Mouse (Mus musculus) common myeloid progenitor, adult 5-6 weeks (primary cell): ENCODE results near the gene Impdh2. TPM values are rescaled to one million over a fixed set of nuclear protein-coding genes. Genes with fewer than 3 reads are reported as not detected.
"Not testable (repeated sequence)": the region's sequence is repeated elsewhere in the genome, so short reads cannot be mapped to it uniquely, and the experiment has no call there.

Experiments used
- ATAC-seq: replicated peaks from 2 replicates; pipeline ENCODE4 v1.8.0; 2016; ENCODE audit warnings: low read depth, mild to moderate bottlenecking, moderate TSS enrichment, inconsistent platforms; ENCODE audit not compliant: poor library complexity, severe bottlenecking
- total RNA-seq: library from RNA; stranded (forward); fragments of 200-1000, 187-1606 nt; gene quantifications from 2 replicates; pipeline ENCODE4 v1.2.3, GENCODE M21; 2017

The Impdh2 gene
- total RNA-seq, 1 experiment from 2014 or later, result 317 TPM

DNA sequence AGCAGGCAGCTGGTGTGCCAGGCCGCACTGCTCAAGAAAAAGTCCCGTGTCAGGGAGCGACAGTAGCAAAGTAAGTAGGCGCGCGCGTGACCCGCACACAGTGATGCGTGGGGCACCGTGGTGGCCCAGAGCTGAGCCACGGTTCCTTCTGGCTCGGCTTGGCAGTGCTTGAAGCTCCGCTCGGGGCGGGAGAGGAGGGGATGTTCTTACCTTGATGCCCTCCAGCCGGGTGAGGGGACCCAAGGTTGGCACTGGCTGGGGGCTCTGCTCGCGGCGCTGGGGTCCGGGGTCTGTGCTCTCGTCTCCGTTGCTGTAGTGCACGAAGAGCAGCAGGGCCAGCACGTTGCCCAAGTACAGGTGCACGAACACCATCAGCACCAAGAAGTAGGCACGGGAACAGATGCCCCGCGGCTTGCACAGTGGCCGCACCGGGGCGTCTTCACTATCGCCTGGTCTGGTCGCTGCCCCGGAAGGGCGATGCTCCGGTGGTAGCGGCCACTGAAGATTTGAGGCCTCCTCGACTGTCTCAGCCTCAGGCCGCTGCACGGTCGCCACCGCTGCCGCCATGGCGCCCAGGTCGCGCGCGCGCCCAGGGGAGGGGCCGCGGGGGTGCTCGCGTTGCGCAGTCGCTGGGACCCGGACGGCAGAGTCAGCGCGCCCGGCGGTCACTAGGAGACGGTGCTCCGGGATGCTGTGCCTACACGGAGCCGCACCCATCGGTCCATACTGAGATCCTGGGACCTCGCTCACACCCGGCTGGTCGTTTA is 37.1 kb downstream of the Impdh2 start, which contains the start of gene P4htm:
Gene P4htm (minus strand): TSS at position 670 of the 767 bp plus-strand sequence.
- ATAC-seq, result peak; percentile 80

GRCm38 (mm10) chr9:108599021-108599566 is 39.0 kb downstream of the Impdh2 start:
- no peak for ATAC-seq

DNA sequence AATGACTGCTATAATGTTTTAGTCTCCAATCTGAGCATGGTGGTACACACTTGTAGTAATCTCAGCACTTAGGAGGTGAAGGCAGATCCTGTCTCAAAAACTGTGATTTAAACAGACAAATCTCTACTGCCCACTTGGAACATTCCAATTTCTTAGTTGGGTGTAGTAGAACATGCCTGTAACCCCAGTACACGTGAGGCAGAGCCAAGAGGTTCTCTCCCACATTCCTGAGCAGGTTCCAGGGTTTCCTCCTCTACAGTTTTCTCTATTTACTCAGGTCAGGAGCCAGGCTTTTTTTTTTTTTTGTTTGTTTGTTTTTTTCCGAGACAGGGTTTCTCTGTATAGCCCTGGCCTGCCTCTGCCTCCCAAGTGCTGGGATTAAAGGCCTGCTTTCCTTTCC is 39.9 kb downstream of the Impdh2 start:
- no peak for ATAC-seq

DNA sequence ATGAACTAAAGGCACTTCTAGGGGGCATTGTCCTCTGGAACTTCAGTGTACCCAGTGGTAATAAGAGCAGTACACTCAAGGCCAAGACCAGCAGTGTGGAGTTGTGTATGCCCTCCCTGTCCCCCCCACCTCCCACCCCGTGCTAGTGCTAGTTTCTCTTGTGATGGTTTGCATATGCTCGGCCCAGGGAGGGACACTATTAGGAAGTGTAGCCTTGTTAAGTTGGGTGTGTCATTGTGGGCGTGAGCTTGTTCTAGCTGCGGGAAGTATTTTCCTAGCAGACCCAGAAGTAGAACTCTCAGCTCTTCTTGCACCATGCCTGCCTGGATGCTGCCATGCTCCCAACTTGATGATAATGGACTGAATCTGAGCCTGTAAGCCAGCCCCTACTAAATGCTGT is 41.9 kb downstream of the Impdh2 start:
- no peak for ATAC-seq

- not testable (repeated sequence) for ATAC-seq
Observed at GRCm38 (mm10) chr9:108607929-108608328, 47.8 kb downstream of the Impdh2 start.

DNA sequence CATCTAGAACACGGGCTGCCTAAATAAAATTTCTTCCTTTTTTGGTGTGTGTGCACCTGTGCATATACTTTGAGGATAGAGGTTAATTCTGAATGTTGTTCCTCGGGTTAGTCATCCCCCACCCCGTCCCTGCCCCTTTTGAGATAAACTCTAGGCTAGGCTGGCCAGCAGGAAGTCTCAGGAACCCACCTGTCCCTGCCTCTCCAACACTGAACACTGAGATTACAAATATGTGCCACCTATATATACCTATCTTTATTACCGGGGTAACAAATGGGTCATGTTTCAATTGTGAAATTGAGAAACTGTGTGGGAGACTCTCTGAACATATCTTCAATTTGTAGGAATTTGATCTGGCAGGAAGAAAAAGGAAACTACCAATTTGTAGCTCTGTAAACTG is 48.8 kb downstream of the Impdh2 start:
- no peak for ATAC-seq

- no peak for ATAC-seq
Observed at GRCm38 (mm10) chr9:108611488-108611887, 51.4 kb downstream of the Impdh2 start.

Other genes starting within 250 kb of the Impdh2 start
- gene Gpx1, start 221.4 kb upstream of the Impdh2 start, total RNA-seq, result 1,127 and 1,204 TPM in 2 replicates
- gene Usp4, start 212.4 kb upstream of the Impdh2 start, total RNA-seq, result 49.2 and 75.5 TPM in 2 replicates
- not detected in 2 replicates for gene 1700102P08Rik, start 167.5 kb upstream of the Impdh2 start, total RNA-seq
- gene Ccdc36, start 131.8 kb upstream of the Impdh2 start, total RNA-seq, result 0.59 and 1.4 TPM in 2 replicates
- not detected in 2 replicates for gene BC048562, start 123.8 kb upstream of the Impdh2 start, total RNA-seq
- gene Ccdc71, start 99.8 kb upstream of the Impdh2 start, total RNA-seq, result 11.0 and 15.4 TPM in 2 replicates
- gene Klhdc8b, start 98.7 kb upstream of the Impdh2 start, total RNA-seq, result 6.8 and 8.2 TPM in 2 replicates
- gene Lamb2, start 80.5 kb upstream of the Impdh2 start, total RNA-seq, result 0.15 and 0.37 TPM in 2 replicates
- gene Usp19, start 69.7 kb upstream of the Impdh2 start, total RNA-seq, result 54.3 and 63.1 TPM in 2 replicates
- 149 and 207 TPM in 2 replicates for gene Qars, start 52.6 kb upstream of the Impdh2 start, total RNA-seq
- gene Qrich1, start 43.5 kb upstream of the Impdh2 start, total RNA-seq, result 131 and 150 TPM in 2 replicates
- gene Ndufaf3, start 7.1 kb downstream of the Impdh2 start, total RNA-seq, result 9.8 and 18.9 TPM in 2 replicates
- gene Dalrd3, start 9.6 kb downstream of the Impdh2 start, total RNA-seq, result 37.7 and 38.8 TPM in 2 replicates
- 22.0 and 29.5 TPM in 2 replicates for gene Wdr6, start 18.5 kb downstream of the Impdh2 start, total RNA-seq
- gene P4htm, start 37.4 kb downstream of the Impdh2 start, total RNA-seq, result 0.39 and 1.1 TPM in 2 replicates
- 50.6 and 57.8 TPM in 2 replicates for gene Arih2, start 89.1 kb downstream of the Impdh2 start, total RNA-seq
- gene Slc25a20, start 101.8 kb downstream of the Impdh2 start, total RNA-seq, result 29.1 and 39.0 TPM in 2 replicates
- 20.1 and 28.1 TPM in 2 replicates for gene Prkar2a, start 129.0 kb downstream of the Impdh2 start, total RNA-seq
- gene Ip6k2, start 223.5 kb downstream of the Impdh2 start, total RNA-seq, result 52.2 and 57.5 TPM in 2 replicates
- gene Nckipsd, start 248.1 kb downstream of the Impdh2 start, total RNA-seq, result 1.6 and 6.1 TPM in 2 replicates